Mouse (Mus musculus) G1E (cell line): ENCODE data around the gene Tbc1d22a.

Source experiments
- CTCF ChIP-seq: IDR thresholded peaks from 2 replicates; pipeline ENCODE4 v1.5.1; 2012; ENCODE audit warnings: low read depth, low read length, inconsistent platforms, mixed read lengths
- GATA1 ChIP-seq: IDR thresholded peaks from 2 replicates; pipeline ENCODE4 v1.6.1; 2012; ENCODE audit warnings: borderline replicate concordance, low read length, inconsistent platforms, mixed read lengths
- POLR2AphosphoS5 ChIP-seq: IDR thresholded peaks from 2 replicates; pipeline ENCODE4 v1.6.1; 2012; ENCODE audit warnings: low read depth, low read length, inconsistent platforms; ENCODE audit not compliant: insufficient replicate concordance
- TAL1 ChIP-seq: conservative IDR thresholded peaks from 2 replicates; pipeline ENCODE4 v1.6.1; 2012; ENCODE audit warnings: low read depth, low read length, inconsistent platforms, mixed read lengths

GRCm38 (mm10) chr15:86260111-86260510 is 45.9 kb downstream of the Tbc1d22a start:
- TF ChIP-seq TAL1: no peak
- no peak for TF ChIP-seq CTCF
- no peak for TF ChIP-seq POLR2AphosphoS5
- no peak for TF ChIP-seq GATA1
